Mouse (Mus musculus) MEL (cell line): ENCODE measurements around the gene Gtf3a. TPM values are rescaled to one million over a fixed set of nuclear protein-coding genes. Genes with fewer than 3 reads are reported as not detected.

Source experiments
- DNase-seq: peaks from one replicate; pipeline ENCODE4 v3.0.0; 2011; ENCODE audit warnings: low read depth, low spot score
- H3K27ac ChIP-seq: 2 replicates; pipeline ENCODE4 v1.5.1; 2012; ENCODE audit warnings: low read depth, mild to moderate bottlenecking, control low read depth, low read length, moderate library complexity; ENCODE audit not compliant: control insufficient read depth
- H3K27me3 ChIP-seq, 2 experiments: fragments of 150-350 bp in 1 of 2; sonication (generic) in 1 of 2; 2 replicates each; pipeline ENCODE4 v1.6.1; 2012; ENCODE audit warnings: low read length in 2 of 2, mild to moderate bottlenecking in 2 of 2, improper control_type of control experiment in 1 of 2, moderate library complexity in 1 of 2; ENCODE audit not compliant: insufficient read depth in 2 of 2, control insufficient read depth in 1 of 2
- H3K36me3 ChIP-seq, 2 experiments: 2 replicates each; pipeline ENCODE4 v1.6.1; 2012 to 2014; ENCODE audit warnings: low read length in 2 of 2, improper control_type of control experiment in 1 of 2, inconsistent platforms in 1 of 2, mild to moderate bottlenecking in 1 of 2; ENCODE audit not compliant: insufficient read depth in 2 of 2, control insufficient read depth in 1 of 2
- H3K4me1 ChIP-seq, 2 experiments: fragments of 150-350 bp in 1 of 2; sonication (generic) in 1 of 2; 2 replicates each; pipeline ENCODE4 v1.6.1; 2012; ENCODE audit warnings: low read length in 2 of 2, improper control_type of control experiment in 1 of 2, mild to moderate bottlenecking in 1 of 2; ENCODE audit not compliant: insufficient read depth in 2 of 2, control insufficient read depth in 1 of 2
- H3K4me3 ChIP-seq, 2 experiments: fragments of 150-350 bp in 1 of 2; sonication (generic) in 1 of 2; 2 replicates each; pipeline ENCODE4 v1.5.1; 2012; ENCODE audit warnings: low read depth in 2 of 2, low read length in 2 of 2, mild to moderate bottlenecking in 2 of 2, moderate library complexity in 2 of 2, control low read depth in 1 of 2, improper control_type of control experiment in 1 of 2; ENCODE audit not compliant: control insufficient read depth in 1 of 2, insufficient read depth in 1 of 2
- H3K79me2 ChIP-seq: 2 replicates; pipeline ENCODE4 v1.6.1; 2012; ENCODE audit warnings: mild to moderate bottlenecking, low read length, moderate library complexity; ENCODE audit not compliant: control insufficient read depth, poor library complexity, insufficient read depth
- H3K9ac ChIP-seq: 2 replicates; pipeline ENCODE4 v1.6.1; 2012; ENCODE audit warnings: low read depth, mild to moderate bottlenecking, control low read depth, low read length, moderate library complexity; ENCODE audit not compliant: control insufficient read depth, poor library complexity, severe bottlenecking
- H3K9me3 ChIP-seq: fragments of 150-350 bp; sonication (generic); replicated peaks from 2 replicates; pipeline ENCODE4 v1.6.1; 2012; ENCODE audit warnings: mild to moderate bottlenecking, low read length, improper control_type of control experiment, moderate library complexity; ENCODE audit not compliant: insufficient read depth
- CHD1 ChIP-seq: IDR thresholded peaks from 2 replicates; pipeline ENCODE4 v1.6.1; 2012; ENCODE audit warnings: low read depth, mild to moderate bottlenecking, inconsistent platforms, low read length, improper control_type of control experiment
- E2F4 ChIP-seq: IDR thresholded peaks from 2 replicates; pipeline ENCODE4 v1.6.1; 2011; ENCODE audit warnings: low read depth, low read length, improper control_type of control experiment, borderline replicate concordance
- ETS1 ChIP-seq: IDR thresholded peaks from 2 replicates; pipeline ENCODE4 v1.6.1; 2012; ENCODE audit warnings: low read depth, mild to moderate bottlenecking, inconsistent platforms, low read length, improper control_type of control experiment, moderate library complexity
- GATA1 ChIP-seq: IDR thresholded peaks from 2 replicates; pipeline ENCODE4 v1.6.1; 2011; ENCODE audit warnings: low read depth, low read length, improper control_type of control experiment
- JUND ChIP-seq: IDR thresholded peaks from 2 replicates; pipeline ENCODE4 v1.6.1; 2011; ENCODE audit warnings: low read depth, mild to moderate bottlenecking, improper control_type of control experiment, low read length
- KAT2A ChIP-seq: conservative IDR thresholded peaks from 2 replicates; pipeline ENCODE4 v1.6.1; 2012; ENCODE audit warnings: low read depth, low read length, improper control_type of control experiment, inconsistent platforms
- MAFK ChIP-seq: IDR thresholded peaks from 2 replicates; pipeline ENCODE4 v1.6.1; 2011; ENCODE audit warnings: low read depth, mild to moderate bottlenecking, low read length, improper control_type of control experiment, borderline replicate concordance
- MAZ ChIP-seq: IDR thresholded peaks from 2 replicates; pipeline ENCODE4 v1.6.1; 2012; ENCODE audit warnings: low read depth, mild to moderate bottlenecking, inconsistent platforms, low read length, improper control_type of control experiment
- MXI1 ChIP-seq: IDR thresholded peaks from 2 replicates; pipeline ENCODE4 v1.6.1; 2011; ENCODE audit warnings: mild to moderate bottlenecking, low read depth, low read length, improper control_type of control experiment
- MYC ChIP-seq: IDR thresholded peaks from 2 replicates; pipeline ENCODE4 v1.6.1; 2011; ENCODE audit warnings: low read depth, mild to moderate bottlenecking, low read length, improper control_type of control experiment, moderate library complexity
- POLR2A ChIP-seq, 2 experiments: IDR thresholded peaks; 2 replicates each; pipeline ENCODE4 v1.6.1; 2011 to 2012; ENCODE audit warnings: low read length in 2 of 2, mild to moderate bottlenecking in 2 of 2, control low read depth in 1 of 2, improper control_type of control experiment in 1 of 2, low read depth in 1 of 2, moderate library complexity in 1 of 2; ENCODE audit not compliant: control insufficient read depth in 1 of 2, insufficient read depth in 1 of 2, poor library complexity in 1 of 2
- SMC3 ChIP-seq: IDR thresholded peaks from 2 replicates; pipeline ENCODE4 v1.6.1; 2011; ENCODE audit warnings: low read depth, low read length, improper control_type of control experiment
- TBP ChIP-seq: IDR thresholded peaks from 2 replicates; pipeline ENCODE4 v1.8.0; 2011; ENCODE audit warnings: low read depth, low read length, improper control_type of control experiment
- USF1 ChIP-seq: IDR thresholded peaks from 2 replicates; pipeline ENCODE4 v1.6.1; 2014; ENCODE audit warnings: low read depth, mild to moderate bottlenecking, inconsistent platforms, low read length, improper control_type of control experiment, moderate library complexity
- ZKSCAN1 ChIP-seq: IDR thresholded peaks from 2 replicates; pipeline ENCODE4 v1.6.1; 2012; ENCODE audit warnings: low read depth, mild to moderate bottlenecking, inconsistent platforms, low read length, improper control_type of control experiment, moderate library complexity
- ZMIZ1 ChIP-seq: IDR thresholded peaks from 2 replicates; pipeline ENCODE4 v1.6.1; 2012; ENCODE audit warnings: low read depth, mild to moderate bottlenecking, inconsistent platforms, low read length, improper control_type of control experiment, moderate library complexity
- polyA plus RNA-seq, 2 experiments: library from polyadenylated mRNA; stranded (reverse) in 1 of 2; unstranded in 1 of 2; fragments of >175 nt in 1 of 2; fragments of >200 nt in 1 of 2; gene quantifications; 2 replicates each; pipeline versions ENCODE4 v1.2.1 to v1.2.4; 2012; ENCODE audit warnings: low replicate concordance in 2 of 2, low read depth in 1 of 2; ENCODE audit not compliant: insufficient read length in 2 of 2, insufficient read depth in 1 of 2, missing spikeins in 1 of 2
- total RNA-seq: library from RNA; depleted of rRNA; stranded (reverse); fragments of 300-350 nt; gene quantifications from 2 replicates; pipeline ENCODE4 v1.2.3, GENCODE M21; 2012

The Gtf3a gene
- total and polyA plus RNA-seq, 3 experiments: 173 to 204 TPM; not detected in 1

GRCm38 (mm10) chr5:146948041-146948507 is 383 bp upstream of the Gtf3a start:
- no peak for TF ChIP-seq KAT2A
- no peak for TF ChIP-seq JUND
- TF ChIP-seq TBP: peak; percentile 71
- TF ChIP-seq MXI1: no peak
- TF ChIP-seq USF1: peak; percentile 71
- no peak for TF ChIP-seq MAZ
- TF ChIP-seq CHD1: peak; percentile 92
- peak in 1 of 2 experiments; percentile 16; a peak in 2 of 4 replicates for TF ChIP-seq POLR2A (IDR thresholded peaks at IDR 0.05; ENCODE audit: control insufficient read depth in 1 of 2, insufficient read depth in 1 of 2, low read depth in 1 of 2, low read length in 2 of 2, poor library complexity in 1 of 2)
- peak; percentile 77 for TF ChIP-seq GATA1
- no peak for TF ChIP-seq SMC3
- TF ChIP-seq MAFK: no peak
- no peak for TF ChIP-seq ZKSCAN1
- no peak for TF ChIP-seq MYC
- no peak for TF ChIP-seq E2F4
- TF ChIP-seq ETS1: no peak
- peak; percentile 82; the same call in 1 of the 2 replicates for TF ChIP-seq ZMIZ1
- no peak for DNase-seq
- Histone ChIP-seq H3K27ac (peak overlapping the region; percentile 99), H3K4me1 (peaks cover 0 to 19% of the 10 kb centered on the region in 2 experiments; a peak in 3 of 4 replicates), H3K79me2 (peaks cover 22% of the 10 kb centered on the region), H3K27me3 (peaks cover 0 to 2% of the 10 kb centered on the region in 2 experiments; a peak in 1 of 4 replicates), H3K9me3 (no peaks in the 10 kb centered on the region), H3K4me3 (peak overlapping the region; percentile 82 to 86), H3K9ac (peak overlapping the region; percentile 93), H3K36me3 (peaks cover 5 to 8% of the 10 kb centered on the region in 2 experiments)

GRCm38 (mm10) chr5:146954576-146954975 is 6.1 kb downstream of the Gtf3a start:
- Histone ChIP-seq H3K27me3 (no peaks in the 10 kb centered on the region), H3K4me3 (no peak overlapping the region), H3K9me3 (no peaks in the 10 kb centered on the region), H3K36me3 (peaks cover 2 to 25% of the 10 kb centered on the region in 2 experiments), H3K79me2 (peaks cover 10% of the 10 kb centered on the region), H3K27ac (no peak overlapping the region), H3K9ac (no peak overlapping the region), H3K4me1 (peaks cover 0 to 11% of the 10 kb centered on the region in 2 experiments; a peak in 2 of 4 replicates)
- no peak for DNase-seq
- TF ChIP-seq MAZ (no peak), POLR2A (IDR thresholded peaks at IDR 0.05; ENCODE audit: control insufficient read depth in 1 of 2, insufficient read depth in 1 of 2, low read depth in 1 of 2, low read length in 2 of 2, poor library complexity in 1 of 2) (peak in 1 of 2 experiments; percentile 11; a peak in 1 of 4 replicates), GATA1 (no peak)
